Comparison of ENCODE assay signal across 1 mouse cellular context in genomic region chr1:132374873-132375244, GRCm38 (mm10).
TF ChIP-seq lines count a peak whose summit lies in the region.

No protein-coding gene starts in this region.

TF ChIP-seq in MEL, 35 proteins besides CTCF, POLR2A, EP300 and RAD21 (continued from another document):
- TF ChIP-seq POLR2AphosphoS5 (IDR thresholded peaks at IDR 0.05; ENCODE audit: borderline replicate concordance, low read depth, low read length) (no peak), E2F4 (IDR thresholded peaks at IDR 0.05; ENCODE audit: borderline replicate concordance, low read depth, low read length) (no peak), NRF1 (IDR thresholded peaks at IDR 0.05; ENCODE audit: insufficient read depth, low read depth, low read length, poor library complexity, severe bottlenecking) (no peak), MAX (IDR thresholded peaks at IDR 0.05; ENCODE audit: low read length) (no peak), RCOR1 (IDR thresholded peaks at IDR 0.05; ENCODE audit: low read depth, low read length) (no peak), JUND (IDR thresholded peaks at IDR 0.05; ENCODE audit: low read depth, low read length) (no peak), SIN3A (IDR thresholded peaks at IDR 0.05; ENCODE audit: low read length) (no peak), MYC (IDR thresholded peaks at IDR 0.05; ENCODE audit: low read depth, low read length) (no peak), UBTF (IDR thresholded peaks at IDR 0.05; ENCODE audit: borderline replicate concordance, insufficient read depth, low read depth, low read length) (no peak), MAFK (IDR thresholded peaks at IDR 0.05; ENCODE audit: borderline replicate concordance, low read depth, low read length) (no peak), ZC3H11A (IDR thresholded peaks at IDR 0.05; ENCODE audit: low read depth, low read length) (no peak)
